Mouse (Mus musculus) stomach, embryonic 16.5 days (tissue): ENCODE results near the gene Ccr6. TPM values are rescaled to one million over a fixed set of nuclear protein-coding genes. Genes with fewer than 3 reads are reported as not detected.
"Not testable (repeated sequence)": the region's sequence is repeated elsewhere in the genome, so short reads cannot be mapped to it uniquely, and the experiment has no call there.

Experiments used
- ATAC-seq: fragments of 200-750 bp; cut with Nextera tagmentation; 2 replicates; pipeline ENCODE4 v1.8.0; 2017; ENCODE audit warnings: moderate number of reproducible peaks, moderate TSS enrichment; ENCODE audit not compliant: insufficient read depth, low FRiP score
- H3K27ac ChIP-seq: fragments of 300-500 bp; sonication (generic); 2 replicates; pipeline ENCODE4 v1.5.1; 2014; ENCODE audit warnings: low read length
- H3K27me3 ChIP-seq: fragments of 300-500 bp; sonication (generic); 2 replicates; pipeline ENCODE4 v1.6.1; 2014; ENCODE audit warnings: low read length, control low read depth, mixed read lengths; ENCODE audit not compliant: control insufficient read depth, insufficient read depth
- H3K36me3 ChIP-seq: fragments of 300-500 bp; sonication (generic); 2 replicates; pipeline ENCODE4 v1.6.1; 2014; ENCODE audit warnings: low read length; ENCODE audit not compliant: control insufficient read depth, insufficient read depth
- H3K4me1 ChIP-seq: fragments of 300-500 bp; sonication (generic); 2 replicates; pipeline ENCODE4 v1.6.1; 2014; ENCODE audit warnings: low read length, control low read depth, mixed read lengths; ENCODE audit not compliant: control insufficient read depth, insufficient read depth
- H3K4me2 ChIP-seq: fragments of 300-500 bp; sonication (generic); 2 replicates; pipeline ENCODE4 v1.6.1; 2014; ENCODE audit warnings: low read depth, low read length, mixed read lengths
- H3K4me3 ChIP-seq: fragments of 300-500 bp; sonication (generic); replicated peaks from 2 replicates; pipeline ENCODE4 v1.5.1; 2014; ENCODE audit warnings: mild to moderate bottlenecking, low read length
- H3K9ac ChIP-seq: fragments of 300-500 bp; sonication (generic); 2 replicates; pipeline ENCODE4 v1.6.1; 2014; ENCODE audit warnings: low read length
- H3K9me3 ChIP-seq: fragments of 300-500 bp; sonication (generic); replicated peaks from 2 replicates; pipeline ENCODE4 v1.6.1; 2016; ENCODE audit warnings: low read length, control low read depth; ENCODE audit not compliant: control insufficient read depth
- WGBS: fragments of 180-500 bp; shearing (Covaris S2); extraction: QIAGEN DNeasy Blood & Tissue Kit; methylation state at CpG from one replicate; pipeline ENCODE4 v1.1.7; 2014; 5-methylcytosine and 5-hydroxymethylcytosine counted together
- polyA plus RNA-seq: library from polyadenylated mRNA; unstranded; fragments of >200 nt; fragmentation: Nextera tagmentation; extraction: Ambion mirVana; gene quantifications from 2 replicates; pipeline ENCODE4 v1.2.1, GENCODE M21; 2015

Ccr6 gene
- polyA plus RNA-seq = 0.26 and 0.61 TPM in 2 replicates

- Histone ChIP-seq H3K27ac (no peak within 1 kb of the TSS), H3K36me3 (no peaks in the 10 kb centered on the region), H3K27me3 (no peaks in the 10 kb centered on the region), H3K4me1 (no peaks in the 10 kb centered on the region), H3K9me3 (no peaks in the 10 kb centered on the region), H3K4me3 (no peak within 1 kb of the TSS), H3K4me2 (no peak within 1 kb of the TSS), H3K9ac (no peak within 1 kb of the TSS)
- ATAC-seq = no peak
- WGBS = 74% methylated on average over 3 of the region's 3 CpGs
These were observed at the start of gene Ccr6 for GRCm38 (mm10) chr17:8235743-8236142. TSS of gene Ccr6 (plus strand) at chr17:8236043.

GRCm38 (mm10) chr17:8193678-8194077 is 42.2 kb upstream of the Ccr6 start:
- no peaks in the 10 kb centered on the region for H3K4me1 ChIP-seq
- no peak overlapping the region for H3K27ac ChIP-seq
- H3K4me2 ChIP-seq = no peak overlapping the region
- WGBS = 81% methylated on average over 8 of the region's 8 CpGs
- ATAC-seq = no peak
- peaks cover 13% of the 10 kb centered on the region; the same call in 1 of the 2 replicates for H3K36me3 ChIP-seq
- no peaks in the 10 kb centered on the region for H3K27me3 ChIP-seq
- H3K4me3 ChIP-seq = no peak overlapping the region
- H3K9me3 ChIP-seq = no peaks in the 10 kb centered on the region
- no peak overlapping the region for H3K9ac ChIP-seq

- no peaks in the 10 kb centered on the region for H3K4me1 ChIP-seq
- no peak overlapping the region for H3K4me2 ChIP-seq
These were observed 40.0 kb upstream of the Ccr6 start for GRCm38 (mm10) chr17:8195685-8196376.

GRCm38 (mm10) chr17:8197652-8198051 is 38.2 kb upstream of the Ccr6 start:
- ATAC-seq = no peak
- no peaks in the 10 kb centered on the region for H3K9me3 ChIP-seq
- H3K4me1 ChIP-seq = no peaks in the 10 kb centered on the region
- H3K4me2 ChIP-seq = no peak overlapping the region
- H3K4me3 ChIP-seq = no peak overlapping the region
- H3K36me3 ChIP-seq = no peaks in the 10 kb centered on the region
- no peaks in the 10 kb centered on the region for H3K27me3 ChIP-seq
- 69% methylated on average over 3 of the region's 3 CpGs for WGBS
- no peak overlapping the region for H3K27ac ChIP-seq
- H3K9ac ChIP-seq = no peak overlapping the region

More at GRCm38 (mm10) chr17:8195685-8196376, 40.0 kb upstream of the Ccr6 start:
- no peaks in the 10 kb centered on the region for H3K27me3 ChIP-seq
- ATAC-seq = no peak
- WGBS = 84% methylated on average over 8 of the region's 8 CpGs
- no peak overlapping the region for H3K27ac ChIP-seq
- no peaks in the 10 kb centered on the region for H3K9me3 ChIP-seq
- no peak overlapping the region for H3K4me3 ChIP-seq
- H3K9ac ChIP-seq = no peak overlapping the region
- H3K36me3 ChIP-seq = peaks cover 11% of the 10 kb centered on the region; the same call in 1 of the 2 replicates

- no peak overlapping the region for H3K4me2 ChIP-seq
- WGBS = 82% methylated on average over 11 of the region's 11 CpGs
- ATAC-seq = no peak
These were observed 36.5 kb upstream of the Ccr6 start for GRCm38 (mm10) chr17:8199067-8199935.

GRCm38 (mm10) chr17:8199936-8200330 is 35.9 kb upstream of the Ccr6 start:
- H3K4me1 ChIP-seq = no peaks in the 10 kb centered on the region
- no peak for ATAC-seq
- no peak overlapping the region for H3K4me2 ChIP-seq
- 66% methylated on average over 1 of the region's 1 CpGs for WGBS
- no peak overlapping the region for H3K4me3 ChIP-seq
- H3K9me3 ChIP-seq = no peaks in the 10 kb centered on the region
- H3K36me3 ChIP-seq = no peaks in the 10 kb centered on the region
- no peak overlapping the region for H3K9ac ChIP-seq
- no peak overlapping the region for H3K27ac ChIP-seq
- H3K27me3 ChIP-seq = no peaks in the 10 kb centered on the region

More at GRCm38 (mm10) chr17:8199067-8199935, 36.5 kb upstream of the Ccr6 start:
- Histone ChIP-seq H3K9me3 (no peaks in the 10 kb centered on the region), H3K4me1 (no peaks in the 10 kb centered on the region), H3K27me3 (no peaks in the 10 kb centered on the region), H3K9ac (no peak overlapping the region), H3K36me3 (no peaks in the 10 kb centered on the region), H3K4me3 (no peak overlapping the region), H3K27ac (no peak overlapping the region)

- Histone ChIP-seq H3K27ac (no peak overlapping the region), H3K36me3 (no peaks in the 10 kb centered on the region), H3K4me1 (no peaks in the 10 kb centered on the region), H3K9me3 (no peaks in the 10 kb centered on the region), H3K9ac (no peak overlapping the region), H3K4me2 (no peak overlapping the region), H3K4me3 (no peak overlapping the region), H3K27me3 (no peaks in the 10 kb centered on the region)
- 77% methylated on average over 1 of the region's 1 CpGs for WGBS
- no peak for ATAC-seq
These were observed 32.4 kb upstream of the Ccr6 start for GRCm38 (mm10) chr17:8203487-8203886.

- H3K4me1 ChIP-seq, ATAC-seq, H3K4me2 ChIP-seq, H3K9me3 ChIP-seq, H3K27me3 ChIP-seq, H3K27ac ChIP-seq, H3K9ac ChIP-seq, H3K4me3 ChIP-seq, H3K36me3 ChIP-seq: not testable (repeated sequence)
- WGBS = 65% methylated on average over 1 of the region's 1 CpGs
These were observed 30.6 kb upstream of the Ccr6 start for GRCm38 (mm10) chr17:8205221-8205631.

GRCm38 (mm10) chr17:8206691-8207090 is 29.2 kb upstream of the Ccr6 start:
- H3K4me2 ChIP-seq = no peak overlapping the region
- ATAC-seq = no peak
- H3K4me3 ChIP-seq = no peak overlapping the region
- H3K9me3 ChIP-seq = no peaks in the 10 kb centered on the region
- H3K4me1 ChIP-seq = no peaks in the 10 kb centered on the region
- no peaks in the 10 kb centered on the region for H3K36me3 ChIP-seq
- H3K9ac ChIP-seq = no peak overlapping the region
- WGBS = 79% methylated on average over 5 of the region's 5 CpGs
- H3K27me3 ChIP-seq = no peaks in the 10 kb centered on the region
- no peak overlapping the region for H3K27ac ChIP-seq
